Mouse (Mus musculus) heart, embryonic 12.5 days (tissue): ENCODE measurements at regions not wholly inside any gene's neighbourhood (a gene's known extent, or its start where the extent isn't known, plus 50 kb on each side); places are given as distances from the start of the nearest gene placed in this dataset.

Experiments
- ATAC-seq: fragments of 200-750 bp; cut with Nextera tagmentation; 2 replicates; pipeline ENCODE4 v1.8.0; 2017; ENCODE audit warnings: moderate TSS enrichment, moderate library complexity; ENCODE audit not compliant: insufficient number of reproducible peaks, low FRiP score
- H3K27ac ChIP-seq: fragments of 300-500 bp; sonication (generic); 2 replicates; pipeline ENCODE4 v1.5.1; 2016; ENCODE audit warnings: mild to moderate bottlenecking, moderate library complexity; ENCODE audit not compliant: poor library complexity, severe bottlenecking
- H3K27me3 ChIP-seq: fragments of 300-500 bp; sonication (generic); replicated peaks from 2 replicates; pipeline ENCODE4 v1.6.1; 2016; ENCODE audit warnings: mild to moderate bottlenecking, moderate library complexity
- H3K36me3 ChIP-seq: fragments of 300-500 bp; sonication (generic); 2 replicates; pipeline ENCODE4 v1.6.1; 2016; ENCODE audit warnings: mild to moderate bottlenecking, moderate library complexity
- H3K4me1 ChIP-seq: fragments of 300-500 bp; sonication (generic); replicated peaks from 2 replicates; pipeline ENCODE4 v1.6.1; 2016; ENCODE audit warnings: mild to moderate bottlenecking
- H3K4me2 ChIP-seq: fragments of 300-500 bp; sonication (generic); 2 replicates; pipeline ENCODE4 v1.6.1; 2016; ENCODE audit warnings: mild to moderate bottlenecking, moderate library complexity
- H3K4me3 ChIP-seq: fragments of 300-500 bp; sonication (generic); 2 replicates; pipeline ENCODE4 v1.5.1; 2016; ENCODE audit warnings: mild to moderate bottlenecking
- H3K9ac ChIP-seq: fragments of 300-500 bp; sonication (generic); 2 replicates; pipeline ENCODE4 v1.6.1; 2016; ENCODE audit warnings: mild to moderate bottlenecking, moderate library complexity
- H3K9me3 ChIP-seq: fragments of 300-500 bp; sonication (generic); replicated peaks from 2 replicates; pipeline ENCODE4 v1.6.1; 2016; ENCODE audit warnings: mild to moderate bottlenecking, moderate library complexity
- WGBS: fragments of 180-500 bp; shearing (Covaris S2); methylation state at CpG from one replicate; pipeline ENCODE4 v1.1.7; 2016; 5-methylcytosine and 5-hydroxymethylcytosine counted together

DNA sequence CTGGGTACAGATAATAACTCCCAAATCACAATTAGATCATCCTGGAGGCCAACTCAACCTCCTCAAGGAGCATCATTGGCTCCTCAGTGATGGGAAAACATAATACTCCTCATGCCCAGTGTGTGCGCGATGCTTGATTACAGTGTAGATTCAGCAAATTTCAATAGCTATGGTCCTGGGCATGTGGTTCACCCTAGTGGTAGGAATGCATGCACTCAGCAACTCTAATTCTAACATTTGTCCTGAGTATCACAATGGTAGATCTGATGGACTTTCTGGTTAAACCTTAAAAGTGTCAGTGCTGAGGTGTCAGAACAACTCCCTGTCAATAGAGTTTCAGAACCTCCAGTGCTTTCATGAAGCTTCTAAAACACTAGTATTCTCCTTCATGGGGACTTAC, 442.0 kb downstream of the Hsfy2 start:
- Histone ChIP-seq H3K36me3 (no peaks in the 10 kb centered on the region), H3K4me2 (no peak overlapping the region), H3K4me3 (no peak overlapping the region), H3K4me1 (no peaks in the 10 kb centered on the region), H3K27me3 (no peaks in the 10 kb centered on the region), H3K27ac (no peak overlapping the region), H3K9ac (no peak overlapping the region), H3K9me3 (no peaks in the 10 kb centered on the region)
- WGBS = 92% methylated on average over 2 of the region's 2 CpGs
- no peak for ATAC-seq

DNA sequence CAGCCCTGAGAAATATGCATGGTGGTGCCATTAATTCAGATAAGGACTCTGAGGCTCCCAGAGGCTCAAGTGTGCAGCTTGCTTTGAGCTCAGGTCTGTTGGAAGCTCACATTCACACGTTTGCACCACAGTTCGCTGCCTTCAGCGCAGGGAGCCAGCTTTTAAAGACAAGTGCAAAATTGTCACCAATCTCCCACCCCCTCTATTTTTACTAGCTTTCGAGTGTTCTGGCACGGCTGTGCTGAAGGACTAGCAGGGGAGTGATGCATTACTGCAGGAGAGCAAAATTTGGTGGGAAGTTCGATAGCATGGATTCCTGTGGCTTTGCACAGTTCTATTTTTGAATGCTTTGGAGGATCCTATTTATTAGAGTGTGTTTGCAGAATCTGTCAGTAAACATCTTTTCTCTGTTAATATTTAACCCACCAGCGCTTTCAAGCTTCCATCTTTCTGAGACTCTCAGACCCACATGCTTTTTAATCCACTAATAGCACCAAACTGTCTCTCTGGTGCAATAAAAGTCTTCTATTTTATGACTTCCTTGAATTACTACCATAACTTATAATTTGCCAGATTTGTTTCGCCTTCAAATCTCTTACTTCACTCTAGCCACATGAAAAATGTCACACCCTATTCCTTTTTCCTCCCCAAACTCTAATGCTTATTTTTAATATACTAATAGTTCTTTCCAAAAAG, 453.6 kb downstream of the Hsfy2 start:
- Histone ChIP-seq H3K9ac (no peak overlapping the region), H3K4me2 (no peak overlapping the region), H3K9me3 (no peaks in the 10 kb centered on the region), H3K27me3 (no peaks in the 10 kb centered on the region), H3K27ac (no peak overlapping the region), H3K36me3 (no peaks in the 10 kb centered on the region), H3K4me1 (no peaks in the 10 kb centered on the region), H3K4me3 (no peak overlapping the region)
- 57% methylated on average over 8 of the region's 8 CpGs for WGBS
- no peak for ATAC-seq

DNA sequence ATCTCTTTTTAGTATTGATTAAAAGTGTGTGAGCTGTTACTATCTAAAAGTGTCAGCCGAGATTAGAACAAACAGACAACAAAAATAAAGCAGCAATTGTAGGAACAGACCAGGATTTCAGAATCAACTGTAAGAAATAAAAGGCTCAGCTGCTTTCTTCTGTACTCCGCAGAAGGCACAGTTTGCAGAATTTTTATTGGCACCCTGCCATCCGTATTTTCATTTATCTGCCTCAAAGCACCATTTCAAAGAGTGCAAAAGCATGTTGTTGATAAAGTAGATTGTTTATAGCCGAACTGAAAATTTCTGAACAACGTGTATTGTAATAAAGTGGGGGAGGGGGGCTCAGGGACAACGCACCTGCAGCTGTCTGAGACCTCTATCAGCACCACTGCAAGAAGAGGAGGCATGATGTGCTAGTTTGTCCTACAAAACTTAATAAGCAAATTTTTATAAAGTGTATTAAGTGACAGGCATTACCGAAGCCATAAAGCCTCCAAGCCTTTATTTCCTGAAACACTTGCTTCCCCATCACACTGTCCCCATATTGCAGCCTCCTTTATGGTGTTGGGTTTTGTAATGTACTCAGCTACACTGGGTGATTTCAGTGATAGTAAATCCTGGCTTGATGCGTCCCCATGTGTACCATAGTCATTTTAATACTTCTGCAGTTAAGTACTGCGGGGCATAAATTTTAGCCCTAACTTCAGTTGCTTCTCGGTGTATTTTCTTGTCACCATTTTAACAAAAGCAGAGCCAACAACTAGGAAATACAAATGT, 457.8 kb downstream of the Hsfy2 start:
- Histone ChIP-seq H3K4me1 (no peaks in the 10 kb centered on the region), H3K4me3 (no peak overlapping the region), H3K9ac (no peak overlapping the region), H3K36me3 (no peaks in the 10 kb centered on the region), H3K27ac (no peak overlapping the region), H3K4me2 (no peak overlapping the region), H3K9me3 (no peaks in the 10 kb centered on the region), H3K27me3 (no peaks in the 10 kb centered on the region)
- no peak for ATAC-seq
- WGBS = 65% methylated on average over 10 of the region's 10 CpGs

- Histone ChIP-seq H3K36me3 (no peaks in the 10 kb centered on the region), H3K9me3 (no peaks in the 10 kb centered on the region), H3K4me2 (no peak overlapping the region), H3K4me1 (no peaks in the 10 kb centered on the region), H3K4me3 (no peak overlapping the region), H3K27me3 (no peaks in the 10 kb centered on the region), H3K27ac (no peak overlapping the region), H3K9ac (no peak overlapping the region)
- ATAC-seq = no peak
- WGBS = 70% methylated on average over 4 of the region's 4 CpGs
These were observed 466.1 kb downstream of the Hsfy2 start for GRCm38 (mm10) chr1:56171157-56171556.

DNA sequence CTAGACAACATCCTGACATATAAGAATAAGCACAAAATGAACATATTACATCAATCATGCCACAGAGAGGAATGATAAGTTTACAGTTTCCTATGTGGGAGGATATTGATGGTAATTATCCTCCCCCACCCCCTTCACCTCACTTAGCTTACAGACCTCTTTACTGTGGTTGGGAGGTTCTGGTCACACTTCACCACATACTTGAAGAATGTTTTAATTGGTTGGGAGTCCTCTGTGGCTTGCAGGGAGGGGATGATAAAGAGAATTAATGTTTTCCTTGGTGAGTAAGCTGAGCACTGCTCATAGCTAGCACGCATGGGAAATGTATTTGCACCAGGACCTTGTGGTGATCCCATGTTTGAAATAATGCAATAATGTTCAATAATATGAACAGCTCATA, 468.5 kb downstream of the Hsfy2 start:
- H3K36me3 ChIP-seq = no peaks in the 10 kb centered on the region
- H3K27me3 ChIP-seq = no peaks in the 10 kb centered on the region
- no peak overlapping the region for H3K4me2 ChIP-seq
- no peak for ATAC-seq
- no peak overlapping the region for H3K9ac ChIP-seq
- no peaks in the 10 kb centered on the region for H3K4me1 ChIP-seq
- 65% methylated on average over 1 of the region's 1 CpGs for WGBS
- no peak overlapping the region for H3K27ac ChIP-seq
- no peaks in the 10 kb centered on the region for H3K9me3 ChIP-seq
- H3K4me3 ChIP-seq = no peak overlapping the region

- Histone ChIP-seq H3K36me3 (no peaks in the 10 kb centered on the region), H3K9me3 (no peaks in the 10 kb centered on the region), H3K4me2 (no peak overlapping the region), H3K27ac (no peak overlapping the region), H3K4me1 (no peaks in the 10 kb centered on the region), H3K27me3 (no peaks in the 10 kb centered on the region), H3K4me3 (no peak overlapping the region), H3K9ac (no peak overlapping the region)
- no peak for ATAC-seq
- 77% methylated on average over 4 of the region's 4 CpGs for WGBS
These were observed 469.2 kb downstream of the Hsfy2 start for GRCm38 (mm10) chr1:56168063-56168462.

DNA sequence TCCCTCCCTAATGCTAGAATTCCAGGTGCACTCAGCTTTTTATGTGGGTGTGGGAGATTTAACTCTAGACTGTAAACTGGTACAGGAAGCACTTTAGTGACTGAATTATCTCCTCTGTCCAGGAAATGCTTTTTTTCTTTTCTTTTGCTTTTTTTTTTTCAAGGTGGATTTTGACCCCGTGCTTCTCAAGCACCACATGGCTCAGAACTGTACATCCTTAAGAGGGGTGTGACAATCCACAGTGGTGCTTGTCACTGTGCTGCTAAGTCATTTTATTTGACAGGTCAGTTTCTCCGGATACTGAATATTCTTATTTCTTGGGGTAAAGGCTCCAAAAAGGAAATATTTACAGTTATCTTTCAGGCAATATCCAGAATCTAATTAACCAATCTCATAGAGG, 472.0 kb downstream of the Hsfy2 start:
- H3K4me1 ChIP-seq = no peaks in the 10 kb centered on the region
- H3K4me3 ChIP-seq = no peak overlapping the region
- no peak for ATAC-seq
- H3K27me3 ChIP-seq = no peaks in the 10 kb centered on the region
- H3K9ac ChIP-seq = no peak overlapping the region
- WGBS = 68% methylated on average over 2 of the region's 2 CpGs
- no peaks in the 10 kb centered on the region for H3K36me3 ChIP-seq
- H3K27ac ChIP-seq = no peak overlapping the region
- H3K4me2 ChIP-seq = no peak overlapping the region
- no peaks in the 10 kb centered on the region for H3K9me3 ChIP-seq

DNA sequence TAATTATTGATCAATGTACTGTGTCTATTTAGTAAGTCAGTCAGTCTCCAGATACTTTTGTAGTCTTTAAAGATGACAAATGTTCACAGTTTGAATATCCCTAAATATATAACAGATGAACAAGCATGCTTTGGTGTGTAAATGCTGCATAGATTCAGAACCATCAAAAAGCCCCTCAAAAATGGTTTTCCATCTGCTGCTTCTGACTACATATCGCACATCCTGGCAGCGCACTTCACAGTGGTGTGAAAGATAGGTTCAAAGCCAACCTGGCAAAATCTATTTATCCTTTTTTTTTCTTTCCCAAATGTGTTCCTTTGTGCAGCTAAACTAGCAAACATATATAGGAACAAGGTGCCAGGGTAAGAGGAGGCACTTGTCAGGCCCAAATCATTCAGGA, 472.9 kb downstream of the Hsfy2 start:
- ATAC-seq = no peak
- no peak overlapping the region for H3K9ac ChIP-seq
- no peak overlapping the region for H3K27ac ChIP-seq
- no peak overlapping the region for H3K4me3 ChIP-seq
- WGBS = 87% methylated on average over 2 of the region's 2 CpGs
- H3K4me1 ChIP-seq = no peaks in the 10 kb centered on the region
- H3K36me3 ChIP-seq = no peaks in the 10 kb centered on the region
- no peaks in the 10 kb centered on the region for H3K9me3 ChIP-seq
- H3K4me2 ChIP-seq = no peak overlapping the region
- H3K27me3 ChIP-seq = no peaks in the 10 kb centered on the region

- no peak overlapping the region for H3K9ac ChIP-seq
- H3K4me3 ChIP-seq = no peak overlapping the region
- H3K36me3 ChIP-seq = no peaks in the 10 kb centered on the region
- no peaks in the 10 kb centered on the region for H3K27me3 ChIP-seq
- H3K27ac ChIP-seq = no peak overlapping the region
- WGBS = 72% methylated on average over 7 of the region's 7 CpGs
- no peaks in the 10 kb centered on the region for H3K4me1 ChIP-seq
- no peak overlapping the region for H3K4me2 ChIP-seq
- no peak for ATAC-seq
- no peaks in the 10 kb centered on the region for H3K9me3 ChIP-seq
These were observed 506.3 kb downstream of the Hsfy2 start for GRCm38 (mm10) chr1:56130951-56131350.

GRCm38 (mm10) chr1:56089254-56089834, 547.9 kb downstream of the Hsfy2 start:
- Histone ChIP-seq H3K9me3 (no peaks in the 10 kb centered on the region), H3K27me3 (no peaks in the 10 kb centered on the region), H3K4me1 (0 out of 2 replicates have a peak, but pooled peaks cover 4% of the 10 kb centered on the region), H3K4me2 (no peak overlapping the region), H3K4me3 (no peak overlapping the region), H3K36me3 (no peaks in the 10 kb centered on the region), H3K9ac (no peak overlapping the region), H3K27ac (no peak overlapping the region)
- no peak for ATAC-seq
- WGBS = 45% methylated on average over 4 of the region's 4 CpGs

DNA sequence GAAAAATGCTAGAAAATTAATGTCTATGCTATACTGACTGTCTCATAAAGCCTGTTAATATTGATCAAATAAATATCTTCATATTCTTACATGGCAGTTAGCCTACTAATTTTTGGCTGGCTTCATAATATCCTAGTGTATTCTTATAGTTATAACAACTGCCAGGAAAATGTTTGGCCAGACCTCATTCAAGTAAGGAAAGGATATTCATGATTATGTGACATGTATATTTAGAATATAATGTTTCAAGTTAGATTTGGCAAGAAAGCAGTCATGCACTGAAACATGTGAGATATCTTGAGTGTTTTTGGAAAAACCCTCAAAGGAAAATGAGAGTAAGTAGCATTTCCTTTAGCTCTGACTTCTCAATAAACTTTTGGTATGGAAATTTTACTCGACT, 548.9 kb downstream of the Hsfy2 start:
- no peak for ATAC-seq
- Histone ChIP-seq H3K9ac (no peak overlapping the region), H3K4me3 (no peak overlapping the region), H3K36me3 (no peaks in the 10 kb centered on the region), H3K9me3 (no peaks in the 10 kb centered on the region), H3K27me3 (no peaks in the 10 kb centered on the region), H3K27ac (no peak overlapping the region), H3K4me1 (0 out of 2 replicates have a peak, but pooled peaks cover 4% of the 10 kb centered on the region), H3K4me2 (no peak overlapping the region)
- 66% methylated on average over 1 of the region's 1 CpGs for WGBS
